Mouse (Mus musculus) intestine, embryonic 14.5 days (tissue): ENCODE results near the gene Sult4a1. TPM values are rescaled to one million over a fixed set of nuclear protein-coding genes. Genes with fewer than 3 reads are reported as not detected.

Source experiments
- ATAC-seq: fragments of 200-750 bp; cut with Nextera tagmentation; replicated peaks from 2 replicates; pipeline ENCODE4 v1.8.0; 2017; ENCODE audit warnings: low read depth, moderate number of reproducible peaks, moderate TSS enrichment, moderate library complexity; ENCODE audit not compliant: low FRiP score, low TSS enrichment
- DNase-seq: peaks from one replicate; pipeline ENCODE4 v3.0.0-alpha.2; 2018; ENCODE audit warnings: low spot score
- H3K27ac ChIP-seq: fragments of 300-500 bp; sonication (generic); 2 replicates; pipeline ENCODE4 v1.5.1; 2014; ENCODE audit warnings: low read depth, mild to moderate bottlenecking, control low read depth
- H3K27me3 ChIP-seq: fragments of 300-500 bp; sonication (generic); replicated peaks from 2 replicates; pipeline ENCODE4 v1.6.1; 2014; ENCODE audit warnings: low read length, control low read depth; ENCODE audit not compliant: control insufficient read depth, insufficient read depth
- H3K36me3 ChIP-seq: fragments of 300-500 bp; sonication (generic); 2 replicates; pipeline ENCODE4 v1.6.1; 2014; ENCODE audit warnings: low read length, control low read depth; ENCODE audit not compliant: control insufficient read depth, insufficient read depth
- H3K4me1 ChIP-seq: fragments of 300-500 bp; sonication (generic); replicated peaks from 2 replicates; pipeline ENCODE4 v1.6.1; 2014; ENCODE audit warnings: low read length, control low read depth, mixed read lengths; ENCODE audit not compliant: control insufficient read depth, insufficient read depth
- H3K4me2 ChIP-seq: fragments of 300-500 bp; sonication (generic); 2 replicates; pipeline ENCODE4 v1.6.1; 2014; ENCODE audit warnings: low read length
- H3K4me3 ChIP-seq: fragments of 300-500 bp; sonication (generic); 2 replicates; pipeline ENCODE4 v1.5.1; 2014; ENCODE audit warnings: low read depth, low read length, control low read depth, mixed read lengths
- H3K9ac ChIP-seq: fragments of 300-500 bp; sonication (generic); 2 replicates; pipeline ENCODE4 v1.6.1; 2014; ENCODE audit warnings: mild to moderate bottlenecking, low read length
- H3K9me3 ChIP-seq: fragments of 300-500 bp; sonication (generic); 2 replicates; pipeline ENCODE4 v1.6.1; 2016; ENCODE audit warnings: low read length, control low read depth; ENCODE audit not compliant: control insufficient read depth
- WGBS: fragments of 180-500 bp; shearing (Covaris S2); extraction: QIAGEN DNeasy Blood & Tissue Kit; methylation state at CpG from one replicate; pipeline ENCODE4 v1.1.7; 2014; 5-methylcytosine and 5-hydroxymethylcytosine counted together
- polyA plus RNA-seq: library from polyadenylated mRNA; unstranded; fragments of >200 nt; fragmentation: Nextera tagmentation; extraction: Ambion mirVana; gene quantifications from 2 replicates; pipeline ENCODE4 v1.2.1, GENCODE M21; 2014

Gene Sult4a1
- polyA plus RNA-seq = 4.5 and 5.8 TPM in 2 replicates

GRCm38 (mm10) chr15:84105105-84105923, at the start of gene Sult4a1:
Gene Sult4a1, minus strand, starts transcription at chr15:84105754.
- H3K9ac ChIP-seq = peak within 1 kb of the TSS; percentile 34
- peaks cover 31% of the 10 kb centered on the region for H3K27me3 ChIP-seq
- 2% methylated on average over 77 of the region's 77 CpGs for WGBS
- no peaks in the 10 kb centered on the region for H3K9me3 ChIP-seq
- H3K4me3 ChIP-seq = peak within 1 kb of the TSS; percentile 42
- H3K4me2 ChIP-seq = peak within 1 kb of the TSS; percentile 95
- peak; percentile 70 for DNase-seq
- H3K27ac ChIP-seq = no peak within 1 kb of the TSS
- no peaks in the 10 kb centered on the region for H3K36me3 ChIP-seq
- H3K4me1 ChIP-seq = no peaks in the 10 kb centered on the region
- peak; percentile 63 for ATAC-seq

GRCm38 (mm10) chr15:84140929-84141328, 35.4 kb upstream of the Sult4a1 start:
- Histone ChIP-seq H3K36me3 (no peaks in the 10 kb centered on the region), H3K27ac (no peak overlapping the region), H3K4me3 (no peak overlapping the region), H3K4me2 (no peak overlapping the region), H3K27me3 (no peaks in the 10 kb centered on the region), H3K4me1 (no peaks in the 10 kb centered on the region), H3K9ac (no peak overlapping the region), H3K9me3 (no peaks in the 10 kb centered on the region)
- 59% methylated on average over 5 of the region's 5 CpGs for WGBS
- ATAC-seq (no peak), DNase-seq (no peak)

GRCm38 (mm10) chr15:84140109-84140508, 34.6 kb upstream of the Sult4a1 start:
- Histone ChIP-seq H3K4me1 (no peaks in the 10 kb centered on the region), H3K4me3 (no peak overlapping the region), H3K4me2 (no peak overlapping the region), H3K9me3 (no peaks in the 10 kb centered on the region), H3K27me3 (no peaks in the 10 kb centered on the region), H3K9ac (no peak overlapping the region), H3K27ac (no peak overlapping the region), H3K36me3 (no peaks in the 10 kb centered on the region)
- 57% methylated on average over 3 of the region's 3 CpGs for WGBS
- ATAC-seq (no peak), DNase-seq (no peak)

DNA sequence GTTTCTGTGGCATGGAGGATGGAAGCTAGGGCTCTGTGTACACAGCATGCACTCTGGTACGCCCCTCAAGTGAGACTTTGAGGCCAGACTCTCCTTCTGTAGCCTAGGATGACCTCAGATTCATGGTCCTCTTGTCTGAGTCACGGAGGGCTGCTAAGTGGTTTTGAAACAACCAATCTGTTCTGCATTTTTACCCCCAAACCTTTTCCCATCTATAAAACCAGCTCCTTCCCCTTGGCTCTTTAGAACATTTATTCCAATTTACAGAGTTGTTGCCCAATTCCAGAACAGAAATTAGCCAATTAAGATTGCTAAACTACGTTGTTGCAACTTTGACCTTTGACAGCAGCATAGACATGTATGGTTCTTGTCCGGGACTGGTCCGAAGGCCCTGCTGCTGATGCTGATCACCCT, 34.0 kb upstream of the Sult4a1 start:
- no peaks in the 10 kb centered on the region for H3K9me3 ChIP-seq
- H3K36me3 ChIP-seq = no peaks in the 10 kb centered on the region
- H3K9ac ChIP-seq = no peak overlapping the region
- no peaks in the 10 kb centered on the region for H3K27me3 ChIP-seq
- 79% methylated on average over 5 of the region's 5 CpGs for WGBS
- H3K4me3 ChIP-seq = no peak overlapping the region
- ATAC-seq = no peak
- H3K4me1 ChIP-seq = no peaks in the 10 kb centered on the region
- no peak for DNase-seq
- no peak overlapping the region for H3K27ac ChIP-seq
- no peak overlapping the region for H3K4me2 ChIP-seq

- Histone ChIP-seq H3K27ac (no peak overlapping the region), H3K9ac (no peak overlapping the region), H3K4me1 (no peaks in the 10 kb centered on the region), H3K9me3 (no peaks in the 10 kb centered on the region), H3K4me2 (no peak overlapping the region), H3K4me3 (no peak overlapping the region), H3K27me3 (no peaks in the 10 kb centered on the region), H3K36me3 (no peaks in the 10 kb centered on the region)
- ATAC-seq = no peak
- no peak for DNase-seq
- 44% methylated on average over 12 of the region's 12 CpGs for WGBS
These were observed 31.2 kb upstream of the Sult4a1 start for GRCm38 (mm10) chr15:84136473-84137415.

DNA sequence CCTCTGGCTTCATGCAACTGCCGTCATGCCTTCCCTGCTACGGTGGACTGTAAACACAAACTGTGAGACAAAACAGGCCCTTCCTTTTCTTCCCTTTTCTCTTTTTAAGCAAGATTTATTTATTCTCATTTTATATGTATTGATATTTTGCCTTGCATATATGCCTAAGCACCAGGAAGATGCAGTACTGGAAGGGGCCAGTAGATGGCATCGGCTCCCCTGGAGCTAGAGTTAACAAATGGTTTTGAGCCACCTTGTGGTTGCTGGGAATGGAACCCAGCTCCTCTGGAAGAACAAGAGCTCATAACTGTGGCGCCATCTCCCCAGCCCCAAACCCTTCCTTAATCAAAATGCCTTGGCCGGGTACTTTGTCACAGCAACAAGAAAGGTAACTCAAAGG, 29.9 kb upstream of the Sult4a1 start:
- DNase-seq (peak; percentile 64), ATAC-seq (no peak)
- Histone ChIP-seq H3K9ac (no peak overlapping the region), H3K36me3 (no peaks in the 10 kb centered on the region), H3K27ac (no peak overlapping the region), H3K9me3 (no peaks in the 10 kb centered on the region), H3K4me3 (no peak overlapping the region), H3K27me3 (no peaks in the 10 kb centered on the region), H3K4me2 (no peak overlapping the region), H3K4me1 (no peaks in the 10 kb centered on the region)
- WGBS = 69% methylated on average over 5 of the region's 5 CpGs

GRCm38 (mm10) chr15:84133440-84133839, 27.9 kb upstream of the Sult4a1 start:
- no peaks in the 10 kb centered on the region for H3K9me3 ChIP-seq
- no peaks in the 10 kb centered on the region for H3K27me3 ChIP-seq
- no peaks in the 10 kb centered on the region for H3K4me1 ChIP-seq
- no peak for ATAC-seq
- DNase-seq = no peak
- no peak overlapping the region for H3K4me2 ChIP-seq
- 58% methylated on average over 4 of the region's 4 CpGs for WGBS
- H3K4me3 ChIP-seq = no peak overlapping the region
- no peak overlapping the region for H3K9ac ChIP-seq
- no peaks in the 10 kb centered on the region for H3K36me3 ChIP-seq
- H3K27ac ChIP-seq = no peak overlapping the region

DNA sequence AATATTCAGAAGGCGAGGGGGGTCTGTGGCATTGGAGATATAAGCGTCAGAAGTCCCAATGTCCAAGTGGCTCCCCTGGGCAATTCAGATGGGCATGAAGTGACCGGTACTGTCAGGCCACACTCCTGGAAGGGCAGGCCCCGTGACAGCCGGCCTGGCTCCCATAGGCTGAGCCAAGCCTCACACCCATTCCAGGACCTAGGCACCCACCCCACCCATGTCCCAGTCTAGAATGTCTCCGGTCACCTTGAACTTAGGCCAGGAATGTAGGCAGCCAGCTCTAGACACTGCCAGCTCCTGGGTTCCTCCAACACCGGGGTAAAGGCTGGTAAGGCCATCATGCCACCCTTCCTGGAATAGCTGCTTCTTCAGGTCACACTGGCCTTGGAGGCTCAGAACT, 26.4 kb upstream of the Sult4a1 start:
- Histone ChIP-seq H3K4me3 (no peak overlapping the region), H3K9ac (no peak overlapping the region), H3K36me3 (no peaks in the 10 kb centered on the region), H3K27me3 (no peaks in the 10 kb centered on the region), H3K4me1 (no peaks in the 10 kb centered on the region), H3K4me2 (no peak overlapping the region), H3K9me3 (no peaks in the 10 kb centered on the region), H3K27ac (no peak overlapping the region)
- WGBS = 94% methylated on average over 7 of the region's 7 CpGs
- ATAC-seq (no peak), DNase-seq (no peak)
